Mouse (Mus musculus) embryonic facial prominence, embryonic 13.5 days (tissue): ENCODE measurements around the gene Gabrg3. TPM values are rescaled to one million over a fixed set of nuclear protein-coding genes. Genes with fewer than 3 reads are reported as not detected.

ENCODE experiments used
- ATAC-seq: fragments of 200-750 bp; cut with Nextera tagmentation; 2 replicates; pipeline ENCODE4 v1.8.0; 2017; ENCODE audit warnings: low read depth; ENCODE audit not compliant: insufficient number of reproducible peaks, insufficient read depth, low FRiP score, low TSS enrichment
- H3K27ac ChIP-seq: fragments of 300-500 bp; sonication (generic); 2 replicates; pipeline ENCODE4 v1.5.1; 2015; ENCODE audit warnings: moderate library complexity, mild to moderate bottlenecking, inconsistent platforms
- H3K27me3 ChIP-seq: fragments of 300-500 bp; sonication (generic); 2 replicates; pipeline ENCODE4 v1.6.1; 2015; ENCODE audit warnings: mild to moderate bottlenecking, inconsistent platforms
- H3K36me3 ChIP-seq: fragments of 300-500 bp; sonication (generic); 2 replicates; pipeline ENCODE4 v1.6.1; 2015; ENCODE audit warnings: mild to moderate bottlenecking, inconsistent platforms
- H3K4me1 ChIP-seq: fragments of 300-500 bp; sonication (generic); 2 replicates; pipeline ENCODE4 v1.6.1; 2015; ENCODE audit warnings: inconsistent platforms
- H3K4me2 ChIP-seq: fragments of 300-500 bp; sonication (generic); 2 replicates; pipeline ENCODE4 v1.6.1; 2015; ENCODE audit warnings: moderate library complexity, mild to moderate bottlenecking, inconsistent platforms
- H3K4me3 ChIP-seq: fragments of 300-500 bp; sonication (generic); 2 replicates; pipeline ENCODE4 v1.5.1; 2015; ENCODE audit warnings: mild to moderate bottlenecking, inconsistent platforms
- H3K9ac ChIP-seq: fragments of 300-500 bp; sonication (generic); 2 replicates; pipeline ENCODE4 v1.6.1; 2015; ENCODE audit warnings: mild to moderate bottlenecking, inconsistent platforms
- H3K9me3 ChIP-seq: fragments of 300-500 bp; sonication (generic); 2 replicates; pipeline ENCODE4 v1.6.1; 2016; ENCODE audit warnings: inconsistent platforms
- WGBS: fragments of 180-500 bp; shearing (Covaris S2); methylation state at CpG from one replicate; pipeline ENCODE4 v1.1.7; 2015; ENCODE audit warnings: mixed read lengths; 5-methylcytosine and 5-hydroxymethylcytosine counted together
- polyA plus RNA-seq: library from polyadenylated mRNA; unstranded; fragments of >200 nt; fragmentation: Nextera tagmentation; extraction: Ambion mirVana; gene quantifications from 2 replicates; pipeline ENCODE4 v1.2.1, GENCODE M21; 2015

Gabrg3 gene
- polyA plus RNA-seq, 1 experiment from 2014 or later: 1.5 TPM

DNA sequence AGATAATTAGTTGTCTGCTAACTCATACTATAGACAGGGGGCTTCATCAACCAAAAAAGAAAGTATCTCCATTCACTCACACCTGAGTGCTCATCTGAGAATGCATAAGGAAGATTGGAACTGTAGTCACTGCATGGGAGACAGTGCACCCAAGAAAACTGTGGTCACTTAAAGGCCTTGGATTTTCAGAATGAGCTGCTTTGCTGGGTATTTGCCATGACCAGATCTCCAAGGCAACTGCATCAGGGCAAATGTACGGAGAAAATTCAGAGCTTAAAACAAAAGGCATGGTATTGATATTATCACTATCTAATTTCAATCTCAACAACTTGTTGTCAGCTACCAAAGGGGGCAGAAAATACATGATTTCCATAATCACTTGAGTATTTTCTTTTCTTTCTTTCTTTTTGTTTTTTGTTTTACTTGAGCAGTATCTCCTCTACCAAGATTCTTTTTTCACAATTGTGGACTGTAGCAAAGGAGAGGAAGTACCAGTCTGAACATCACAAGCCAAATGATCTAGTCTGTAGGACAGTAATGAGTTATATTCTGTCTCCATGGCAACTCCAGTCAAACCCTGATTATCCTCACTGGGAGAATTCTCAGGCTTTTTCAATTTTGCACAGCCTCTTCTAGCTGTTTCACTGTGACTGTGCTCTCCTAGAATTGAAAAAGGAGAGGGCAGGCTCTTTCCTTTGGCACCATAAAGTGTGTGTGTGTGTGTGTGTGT, 335.9 kb downstream of the Gabrg3 start:
- Histone ChIP-seq H3K4me2 (no peak overlapping the region), H3K27ac (no peak overlapping the region), H3K9me3 (no peaks in the 10 kb centered on the region), H3K4me3 (no peak overlapping the region), H3K9ac (no peak overlapping the region), H3K4me1 (no peaks in the 10 kb centered on the region), H3K36me3 (no peaks in the 10 kb centered on the region), H3K27me3 (no peaks in the 10 kb centered on the region)
- no peak for ATAC-seq
- 83% methylated on average over 1 of the region's 1 CpGs for WGBS

DNA sequence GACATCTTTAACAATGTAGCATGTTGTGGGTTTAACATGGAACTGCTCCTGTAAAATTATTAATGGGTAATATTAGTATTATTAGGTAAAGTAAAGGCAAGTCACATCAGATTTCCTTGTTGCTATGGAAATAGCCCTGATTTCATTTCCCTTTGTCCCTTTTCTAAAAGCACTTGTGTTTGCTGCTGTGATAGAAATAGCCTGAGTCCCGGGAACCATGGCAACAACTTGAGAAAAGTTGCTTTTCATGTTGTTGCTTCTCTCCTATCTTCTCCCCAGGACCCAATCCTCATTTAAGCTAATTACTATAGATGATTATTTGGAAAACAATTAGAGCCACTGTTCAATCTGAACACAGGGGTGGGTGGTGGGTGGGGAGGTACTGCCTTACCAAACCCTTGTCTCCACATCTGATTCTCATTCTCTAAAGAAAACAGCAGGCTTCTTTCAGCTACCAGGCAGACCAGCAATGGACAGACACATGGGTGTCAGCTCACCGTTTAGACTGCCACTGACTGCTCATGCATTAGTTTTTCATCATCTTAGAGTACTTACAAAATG, 349.0 kb downstream of the Gabrg3 start:
- Histone ChIP-seq H3K27ac (no peak overlapping the region), H3K27me3 (no peaks in the 10 kb centered on the region), H3K4me3 (no peak overlapping the region), H3K4me2 (no peak overlapping the region), H3K9ac (no peak overlapping the region), H3K4me1 (no peaks in the 10 kb centered on the region), H3K9me3 (no peaks in the 10 kb centered on the region), H3K36me3 (no peaks in the 10 kb centered on the region)
- ATAC-seq: no peak
- WGBS: 20% methylated on average over 2 of the region's 2 CpGs

DNA sequence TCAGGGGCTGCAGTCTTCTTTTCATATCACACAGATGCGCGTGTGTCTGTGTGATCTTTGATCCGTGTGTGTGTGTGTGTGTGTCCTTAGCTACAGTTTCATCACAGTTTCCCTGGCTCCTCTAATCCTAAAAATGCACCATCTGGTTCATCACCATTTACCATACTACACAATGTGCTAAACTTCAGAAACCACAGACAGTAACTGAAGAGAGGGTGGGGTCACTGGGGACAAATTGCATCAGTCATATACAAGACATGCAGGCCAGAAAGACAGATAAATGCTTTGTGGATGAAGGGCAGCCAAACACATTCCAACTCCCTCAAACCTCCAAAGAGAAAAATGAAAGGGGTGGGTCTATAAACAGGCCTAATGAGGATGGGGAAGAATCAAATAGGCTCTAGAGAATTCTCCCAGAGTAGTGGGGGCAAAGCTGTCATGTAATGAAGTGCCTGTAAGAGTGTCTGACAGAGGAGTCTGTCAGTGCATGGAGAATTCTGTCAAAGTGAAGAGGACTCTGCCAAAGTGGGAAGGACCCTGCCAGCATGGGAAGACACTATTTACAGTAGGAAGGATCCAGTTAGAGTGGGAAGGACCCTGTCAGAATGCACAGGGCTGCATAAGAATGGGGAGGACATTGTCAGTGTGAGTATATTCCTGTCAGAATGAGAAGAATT, 386.3 kb downstream of the Gabrg3 start:
- no peaks in the 10 kb centered on the region for H3K36me3 ChIP-seq
- no peak overlapping the region for H3K27ac ChIP-seq
- no peak overlapping the region for H3K9ac ChIP-seq
- H3K4me1 ChIP-seq: no peaks in the 10 kb centered on the region
- WGBS: 91% methylated on average over 3 of the region's 3 CpGs
- H3K9me3 ChIP-seq: no peaks in the 10 kb centered on the region
- no peak overlapping the region for H3K4me3 ChIP-seq
- H3K27me3 ChIP-seq: no peaks in the 10 kb centered on the region
- H3K4me2 ChIP-seq: no peak overlapping the region
- no peak for ATAC-seq

DNA sequence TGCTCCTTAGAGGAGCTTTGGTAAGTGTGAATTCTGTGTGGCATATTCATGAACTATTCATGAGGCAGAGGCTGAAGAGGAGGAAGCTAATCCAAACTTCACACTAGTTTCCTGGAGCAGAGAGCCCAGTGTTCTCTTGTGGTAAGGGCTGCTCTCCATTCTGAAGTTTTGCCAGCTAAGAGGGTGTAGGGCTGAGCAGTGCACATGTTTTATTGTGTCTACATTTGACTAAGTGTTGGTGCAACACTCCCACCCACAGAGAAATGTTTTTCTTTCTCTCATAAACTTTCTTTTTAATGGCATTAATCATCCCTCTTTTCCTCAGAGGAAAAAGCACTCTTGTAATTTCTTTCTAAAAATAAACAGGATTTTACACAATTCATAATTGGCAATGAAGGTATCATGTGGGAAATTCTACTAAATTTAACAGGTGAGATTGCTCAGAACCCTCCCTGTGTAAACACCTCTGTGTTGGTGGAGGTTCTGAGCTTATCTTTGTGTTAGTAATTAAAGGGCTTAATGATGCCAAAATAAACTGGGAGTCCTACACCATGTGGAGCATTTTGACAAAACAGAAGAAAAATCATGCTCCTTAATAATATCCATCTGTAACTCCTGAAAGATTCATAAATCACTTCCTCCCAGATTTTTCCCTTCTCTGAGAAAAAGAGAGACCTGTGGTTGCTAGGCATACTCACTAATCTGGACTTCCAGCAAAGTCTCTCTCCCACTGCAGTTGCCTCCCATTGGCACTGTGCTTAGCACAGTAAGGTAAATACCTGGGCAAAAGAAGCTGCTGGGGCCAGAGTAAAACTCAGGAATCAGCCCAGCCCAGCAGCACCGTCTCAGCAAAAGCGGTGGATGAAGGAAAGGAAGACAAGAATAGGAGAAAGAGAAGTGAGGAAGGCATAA, 389.0 kb downstream of the Gabrg3 start:
- H3K4me1 ChIP-seq: no peaks in the 10 kb centered on the region
- H3K9me3 ChIP-seq: no peaks in the 10 kb centered on the region
- H3K4me2 ChIP-seq: no peak overlapping the region
- no peak overlapping the region for H3K4me3 ChIP-seq
- no peak for ATAC-seq
- H3K36me3 ChIP-seq: no peaks in the 10 kb centered on the region
- WGBS: 93% methylated on average over 2 of the region's 2 CpGs
- H3K27ac ChIP-seq: no peak overlapping the region
- H3K27me3 ChIP-seq: no peaks in the 10 kb centered on the region
- no peak overlapping the region for H3K9ac ChIP-seq

DNA sequence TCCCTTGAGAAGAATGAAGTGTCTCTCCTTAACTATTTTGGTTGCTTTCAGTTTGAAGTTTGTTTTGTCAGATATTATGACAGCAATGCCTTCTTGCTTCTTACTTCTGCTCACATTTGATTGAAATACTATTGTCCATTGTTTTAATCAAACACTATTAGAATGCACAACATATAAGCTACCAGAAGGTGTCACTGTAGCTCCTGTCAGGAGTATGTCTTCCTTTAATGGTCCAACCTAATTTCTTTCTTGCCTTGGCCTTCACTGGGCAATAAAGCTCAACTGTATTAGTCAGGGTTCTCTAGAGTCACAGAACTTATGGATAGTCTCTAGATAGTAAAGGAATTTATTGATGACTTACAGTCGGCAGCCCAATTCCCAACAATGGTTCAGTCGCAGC, 440.6 kb downstream of the Gabrg3 start:
- Histone ChIP-seq H3K4me1 (no peaks in the 10 kb centered on the region), H3K27ac (no peak overlapping the region), H3K4me3 (no peak overlapping the region), H3K9me3 (no peaks in the 10 kb centered on the region), H3K4me2 (no peak overlapping the region), H3K27me3 (no peaks in the 10 kb centered on the region), H3K9ac (no peak overlapping the region), H3K36me3 (no peaks in the 10 kb centered on the region)
- 88% methylated on average over 2 of the region's 2 CpGs for WGBS
- ATAC-seq: no peak

DNA sequence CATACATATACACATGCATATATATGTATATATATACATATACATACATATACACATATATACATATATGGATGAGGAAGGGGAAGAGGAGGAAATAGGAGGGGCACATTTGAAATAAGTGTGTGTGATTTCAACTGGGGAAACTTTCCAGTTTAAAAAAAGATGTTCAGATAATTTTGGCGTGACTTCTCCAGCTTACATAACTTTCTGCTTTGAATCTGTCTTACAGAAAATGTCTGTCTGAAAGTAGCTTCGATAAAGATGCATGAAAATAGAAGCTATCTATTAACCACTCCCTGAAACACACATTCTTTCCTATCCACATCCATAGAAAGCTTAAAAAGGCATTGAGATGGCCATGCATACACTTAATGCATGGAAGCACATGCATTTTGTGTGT, 445.4 kb downstream of the Gabrg3 start:
- WGBS: 65% methylated on average over 2 of the region's 2 CpGs
- H3K9me3 ChIP-seq: no peaks in the 10 kb centered on the region
- no peaks in the 10 kb centered on the region for H3K36me3 ChIP-seq
- no peak overlapping the region for H3K9ac ChIP-seq
- no peak for ATAC-seq
- H3K4me2 ChIP-seq: no peak overlapping the region
- H3K27me3 ChIP-seq: no peaks in the 10 kb centered on the region
- no peak overlapping the region for H3K4me3 ChIP-seq
- H3K27ac ChIP-seq: no peak overlapping the region
- no peaks in the 10 kb centered on the region for H3K4me1 ChIP-seq

DNA sequence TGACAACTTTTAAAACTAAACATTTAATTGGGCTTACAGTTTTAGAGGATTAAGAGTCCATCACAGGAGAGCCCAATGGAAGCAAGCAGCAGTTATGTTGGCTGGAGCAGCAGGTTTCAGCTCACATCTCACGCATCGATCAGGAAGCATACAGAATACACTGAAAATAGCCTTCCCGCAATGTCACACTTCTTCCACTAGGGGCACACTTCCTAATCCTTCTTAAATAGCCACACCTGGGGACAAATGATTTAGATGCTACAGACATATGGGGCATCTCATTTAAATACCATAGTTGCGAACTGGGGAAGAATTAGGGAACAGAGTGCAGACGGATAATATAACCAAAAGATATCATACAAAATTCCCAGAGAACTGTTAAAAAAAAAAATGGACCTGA, 449.0 kb downstream of the Gabrg3 start:
- H3K4me2 ChIP-seq: no peak overlapping the region
- no peak overlapping the region for H3K4me3 ChIP-seq
- H3K36me3 ChIP-seq: no peaks in the 10 kb centered on the region
- WGBS: 74% methylated on average over 5 of the region's 5 CpGs
- ATAC-seq: no peak
- H3K9ac ChIP-seq: no peak overlapping the region
- H3K27ac ChIP-seq: no peak overlapping the region
- no peaks in the 10 kb centered on the region for H3K9me3 ChIP-seq
- no peaks in the 10 kb centered on the region for H3K4me1 ChIP-seq
- H3K27me3 ChIP-seq: no peaks in the 10 kb centered on the region

DNA sequence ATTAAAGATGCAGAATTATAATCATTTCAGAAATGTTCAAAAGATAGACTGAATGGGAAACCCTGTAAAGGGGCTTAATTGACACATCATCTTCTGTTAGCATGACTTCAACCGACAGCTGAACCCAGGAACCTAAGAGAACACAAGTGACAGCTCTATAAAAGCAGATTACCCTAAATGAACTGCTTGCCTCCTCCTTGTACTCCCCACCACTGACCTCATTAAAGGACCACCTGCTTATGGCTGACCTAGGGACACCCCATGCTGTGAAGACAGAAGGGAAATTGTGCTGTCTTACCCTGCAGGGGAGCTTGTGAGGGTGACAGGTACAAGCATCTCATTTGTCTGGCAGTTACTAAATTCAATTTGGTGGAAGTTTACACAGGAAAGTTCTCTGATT, 467.5 kb downstream of the Gabrg3 start:
- H3K27me3 ChIP-seq: no peaks in the 10 kb centered on the region
- no peak overlapping the region for H3K4me2 ChIP-seq
- no peak overlapping the region for H3K27ac ChIP-seq
- H3K4me3 ChIP-seq: no peak overlapping the region
- ATAC-seq: no peak
- H3K9ac ChIP-seq: no peak overlapping the region
- H3K36me3 ChIP-seq: no peaks in the 10 kb centered on the region
- H3K4me1 ChIP-seq: no peaks in the 10 kb centered on the region
- H3K9me3 ChIP-seq: no peaks in the 10 kb centered on the region
- 83% methylated on average over 1 of the region's 1 CpGs for WGBS

DNA sequence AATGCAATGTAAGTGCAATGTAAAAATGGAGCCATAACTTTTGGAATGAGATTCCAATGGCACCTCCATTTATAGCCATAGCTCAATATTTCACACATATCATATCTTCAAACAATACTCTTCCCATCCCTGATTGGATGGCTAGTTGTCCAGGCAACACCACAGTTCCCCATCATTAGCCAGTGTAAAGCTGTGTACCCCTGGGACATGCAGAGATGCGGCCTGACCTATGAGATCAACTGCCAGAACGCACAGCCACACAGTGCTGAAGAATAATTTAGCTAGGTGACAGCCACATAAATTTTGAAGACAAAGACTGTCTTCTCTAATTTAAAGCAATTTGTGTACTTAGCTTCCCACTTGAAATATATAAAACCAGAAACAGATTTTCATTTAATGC, 472.1 kb downstream of the Gabrg3 start:
- no peak overlapping the region for H3K27ac ChIP-seq
- 83% methylated on average over 2 of the region's 2 CpGs for WGBS
- no peaks in the 10 kb centered on the region for H3K9me3 ChIP-seq
- no peak overlapping the region for H3K9ac ChIP-seq
- no peak for ATAC-seq
- H3K36me3 ChIP-seq: no peaks in the 10 kb centered on the region
- no peaks in the 10 kb centered on the region for H3K27me3 ChIP-seq
- H3K4me1 ChIP-seq: no peaks in the 10 kb centered on the region
- H3K4me2 ChIP-seq: no peak overlapping the region
- H3K4me3 ChIP-seq: no peak overlapping the region

DNA sequence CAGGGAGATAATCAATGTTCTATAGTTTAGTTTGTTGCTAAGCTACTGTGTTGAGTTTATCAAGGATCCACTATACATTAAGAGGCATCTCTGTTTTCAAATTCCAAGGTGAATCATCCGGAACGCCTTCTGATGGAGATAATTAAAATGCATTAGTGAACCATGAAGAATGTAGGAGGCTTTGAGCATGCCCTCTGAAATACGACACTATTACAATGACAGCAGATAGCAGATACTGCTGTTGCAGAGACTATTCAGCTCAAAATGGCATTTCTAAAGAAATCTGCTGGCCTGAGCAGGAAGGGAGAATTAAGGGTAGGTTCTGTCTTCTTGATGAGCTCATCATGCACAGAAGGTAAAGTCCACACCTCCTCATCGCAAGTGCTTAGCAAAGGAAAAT, 487.2 kb downstream of the Gabrg3 start:
- no peak overlapping the region for H3K9ac ChIP-seq
- no peaks in the 10 kb centered on the region for H3K9me3 ChIP-seq
- no peaks in the 10 kb centered on the region for H3K36me3 ChIP-seq
- WGBS: 43% methylated on average over 4 of the region's 4 CpGs
- no peak overlapping the region for H3K4me2 ChIP-seq
- no peaks in the 10 kb centered on the region for H3K4me1 ChIP-seq
- no peak overlapping the region for H3K4me3 ChIP-seq
- H3K27me3 ChIP-seq: no peaks in the 10 kb centered on the region
- H3K27ac ChIP-seq: no peak overlapping the region
- ATAC-seq: no peak; the same call in 1 of the 2 replicates

DNA sequence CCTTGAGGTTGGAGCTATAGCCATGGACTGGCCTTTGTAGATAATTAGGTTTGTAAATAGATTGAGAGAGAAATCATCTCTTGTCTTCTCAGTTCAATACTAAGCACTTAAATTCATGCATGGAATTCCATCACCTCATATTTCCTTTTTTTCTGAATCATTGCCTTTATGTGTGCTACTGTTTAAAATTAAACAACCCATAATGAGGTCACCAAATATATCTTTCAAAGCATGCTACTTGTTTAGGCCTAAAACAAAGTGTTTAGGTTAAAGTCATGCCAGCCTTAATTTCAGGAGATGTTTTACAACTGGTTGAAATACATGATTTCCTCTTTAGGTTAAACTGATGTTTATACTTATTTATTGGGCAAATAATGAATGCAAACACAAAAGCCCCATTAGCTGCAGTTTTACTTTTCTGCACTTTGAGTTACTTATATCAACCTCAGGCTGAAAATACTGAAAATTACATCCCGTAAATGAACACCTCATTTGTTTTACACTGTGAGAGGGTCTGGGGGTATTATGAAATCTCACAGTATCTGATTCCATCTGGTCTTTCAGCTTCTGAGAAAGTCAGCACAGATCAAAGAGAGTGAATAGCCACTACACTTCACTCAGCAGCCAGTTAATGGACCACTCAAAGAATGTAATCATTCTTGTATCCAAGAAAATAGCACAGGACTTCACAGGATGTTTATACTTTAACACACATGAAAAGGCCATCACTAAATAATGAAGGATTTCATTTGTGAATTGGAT, 519.5 kb downstream of the Gabrg3 start:
- Histone ChIP-seq H3K9ac (no peak overlapping the region), H3K4me1 (no peaks in the 10 kb centered on the region), H3K9me3 (no peaks in the 10 kb centered on the region), H3K4me2 (no peak overlapping the region), H3K36me3 (no peaks in the 10 kb centered on the region), H3K27me3 (no peaks in the 10 kb centered on the region), H3K27ac (no peak overlapping the region), H3K4me3 (no peak overlapping the region)
- ATAC-seq: no peak
- WGBS: 79% methylated on average over 1 of the region's 1 CpGs
